Mouse (Mus musculus) midbrain, postnatal 0 days (tissue): ENCODE data around the gene Olfr791. TPM values are rescaled to one million over a fixed set of nuclear protein-coding genes. Genes with fewer than 3 reads are reported as not detected.

ENCODE experiments used
- ATAC-seq: fragments of 200-750 bp; cut with Nextera tagmentation; 2 replicates; pipeline ENCODE4 v1.8.0; 2017; ENCODE audit warnings: moderate number of reproducible peaks, mild to moderate bottlenecking, moderate TSS enrichment, moderate library complexity; ENCODE audit not compliant: low FRiP score
- DNase-seq: peaks from one replicate; pipeline ENCODE4 v3.0.0-alpha.2; 2015; ENCODE audit warnings: low spot score
- H3K27ac ChIP-seq: fragments of 300-500 bp; sonication (generic); 2 replicates; pipeline ENCODE4 v1.5.1; 2014; ENCODE audit warnings: low read depth, mild to moderate bottlenecking, low read length, mixed read lengths
- H3K27me3 ChIP-seq: fragments of 300-500 bp; sonication (generic); 2 replicates; pipeline ENCODE4 v1.6.1; 2014; ENCODE audit warnings: low read length, control low read depth, mixed read lengths; ENCODE audit not compliant: insufficient read depth
- H3K36me3 ChIP-seq: fragments of 300-500 bp; sonication (generic); 2 replicates; pipeline ENCODE4 v1.6.1; 2014; ENCODE audit warnings: low read length, control low read depth, mixed read lengths; ENCODE audit not compliant: insufficient read depth
- H3K4me1 ChIP-seq: fragments of 300-500 bp; sonication (generic); 2 replicates; pipeline ENCODE4 v1.6.1; 2014; ENCODE audit warnings: mild to moderate bottlenecking, control low read depth, antibody characterized with exemption, low read length, mixed read lengths; ENCODE audit not compliant: insufficient read depth
- H3K4me2 ChIP-seq: fragments of 300-500 bp; sonication (generic); 2 replicates; pipeline ENCODE4 v1.6.1; 2014; ENCODE audit warnings: low read depth, mild to moderate bottlenecking, low read length, mixed read lengths; ENCODE audit not compliant: poor library complexity, severe bottlenecking
- H3K4me3 ChIP-seq: fragments of 300-500 bp; sonication (generic); 2 replicates; pipeline ENCODE4 v1.5.1; 2014; ENCODE audit warnings: low read depth, mild to moderate bottlenecking, low read length, moderate library complexity
- H3K9ac ChIP-seq: fragments of 300-500 bp; sonication (generic); replicated peaks from 2 replicates; pipeline ENCODE4 v1.6.1; 2014; ENCODE audit warnings: mild to moderate bottlenecking, low read length, moderate library complexity, mixed read lengths; ENCODE audit not compliant: poor library complexity, severe bottlenecking
- H3K9me3 ChIP-seq: fragments of 300-500 bp; sonication (generic); 2 replicates; pipeline ENCODE4 v1.6.1; 2016; ENCODE audit warnings: low read length, control low read depth
- CTCF ChIP-seq: IDR thresholded peaks from 2 replicates; pipeline ENCODE4 v1.5.1; 2016; ENCODE audit warnings: antibody characterized with exemption, mild to moderate bottlenecking
- WGBS: fragments of 180-500 bp; shearing (Covaris S2); extraction: QIAGEN DNeasy Blood & Tissue Kit; methylation state at CpG from one replicate; pipeline ENCODE4 v1.1.7; 2014; 5-methylcytosine and 5-hydroxymethylcytosine counted together
- polyA plus RNA-seq: library from polyadenylated mRNA; unstranded; fragments of >200 nt; fragmentation: Nextera tagmentation; extraction: Ambion mirVana; gene quantifications from 2 replicates; pipeline ENCODE4 v1.2.1, GENCODE M21; 2015
- total RNA-seq: library from RNA; depleted of rRNA; stranded (reverse); fragments of >200 nt; gene quantifications from 2 replicates; pipeline ENCODE4 v1.2.3, GENCODE M21; 2014; rRNA removed

Gene Olfr791
- total and polyA plus RNA-seq, 2 experiments from 2014 or later = not detected

DNA sequence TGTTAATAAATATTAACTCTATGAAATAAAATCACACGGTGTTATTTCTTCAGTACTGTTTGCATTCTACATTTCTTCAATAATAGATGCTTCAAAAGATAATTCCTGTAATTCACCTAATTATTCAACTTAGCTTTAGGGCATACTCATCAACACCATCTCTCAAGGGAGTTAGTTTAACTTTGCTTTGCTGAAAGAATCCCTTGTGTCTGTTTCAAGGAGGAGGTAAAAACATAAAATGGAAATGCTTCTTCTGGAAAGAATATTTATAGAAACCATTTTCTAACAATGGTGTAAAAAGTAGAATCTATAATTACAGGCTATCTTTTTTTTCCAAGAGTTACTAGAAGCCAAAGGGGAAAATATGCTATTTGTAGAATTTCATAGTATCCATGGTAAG is 17.3 kb downstream of the Olfr791 start, which contains the start of gene Olfr792:
TSS of gene Olfr792 (plus strand) at position 301 of the 400 bp plus-strand sequence.
- H3K4me1 ChIP-seq = no peaks in the 10 kb centered on the region
- 76% methylated on average over 1 of the region's 1 CpGs for WGBS
- no peak within 1 kb of the TSS for H3K4me2 ChIP-seq

DNA sequence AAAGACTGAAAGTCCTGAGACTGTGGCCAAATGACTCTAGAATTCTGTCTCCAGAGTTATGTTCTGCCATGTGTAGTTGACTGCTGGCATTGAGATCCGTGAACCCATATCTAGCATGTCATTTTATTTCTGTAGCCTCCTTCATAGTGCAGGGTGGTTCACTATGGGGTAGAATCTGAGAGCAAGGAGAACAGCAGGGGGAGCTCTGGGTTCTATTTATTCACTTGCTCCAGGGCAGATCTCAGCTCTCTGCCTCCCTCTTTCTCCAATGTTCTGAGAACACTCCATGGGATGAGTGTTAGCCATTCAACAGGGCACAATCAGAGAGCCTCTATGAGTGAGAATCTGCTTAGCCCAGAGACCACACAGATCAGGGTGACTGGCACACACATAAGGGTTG is 27.8 kb downstream of the Olfr791 start:
- no peak overlapping the region for H3K9ac ChIP-seq
- no peak for TF ChIP-seq CTCF
- no peak overlapping the region for H3K4me3 ChIP-seq
- no peaks in the 10 kb centered on the region for H3K27me3 ChIP-seq
- no peaks in the 10 kb centered on the region for H3K4me1 ChIP-seq
- H3K9me3 ChIP-seq = peaks cover 4% of the 10 kb centered on the region; the same call in 1 of the 2 replicates
- WGBS = 52% methylated on average over 1 of the region's 1 CpGs
- peak; percentile 6 for DNase-seq
- H3K36me3 ChIP-seq = no peaks in the 10 kb centered on the region
- H3K27ac ChIP-seq = no peak overlapping the region
- ATAC-seq = no peak
- H3K4me2 ChIP-seq = no peak overlapping the region

More for the DNA sequence above, 17.3 kb downstream of the Olfr791 start, which contains the start of gene Olfr792:
- DNase-seq (no peak), ATAC-seq (no peak)
- Histone ChIP-seq H3K9ac (no peak within 1 kb of the TSS), H3K27me3 (no peaks in the 10 kb centered on the region), H3K9me3 (no peaks in the 10 kb centered on the region), H3K27ac (no peak within 1 kb of the TSS), H3K36me3 (no peaks in the 10 kb centered on the region), H3K4me3 (no peak within 1 kb of the TSS)
- no peak for TF ChIP-seq CTCF

DNA sequence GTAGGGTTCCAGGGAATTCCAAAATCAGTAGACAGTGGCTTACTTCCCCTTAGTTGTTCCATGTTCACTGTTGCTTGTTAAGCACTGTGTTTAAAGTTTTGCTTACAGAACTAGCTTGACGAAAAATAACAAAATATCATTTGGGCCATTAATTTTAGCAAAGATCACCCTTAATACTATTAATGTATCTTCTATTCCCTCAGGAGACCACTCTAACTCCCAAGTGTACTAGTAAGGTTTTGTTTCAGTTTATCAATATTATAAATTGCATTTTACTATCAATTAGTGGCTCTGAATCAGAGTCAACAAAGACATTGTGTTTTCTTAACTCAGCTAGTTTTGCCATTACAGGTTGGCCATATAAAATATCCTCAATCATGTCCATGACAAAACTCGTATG is 45.8 kb downstream of the Olfr791 start, which contains the start of gene Olfr794:
TSS of gene Olfr794 (plus strand) at position 301 of the 400 bp plus-strand sequence.
- no peak within 1 kb of the TSS for H3K27ac ChIP-seq
- no peaks in the 10 kb centered on the region for H3K4me1 ChIP-seq
- H3K9ac ChIP-seq = no peak within 1 kb of the TSS
- no peaks in the 10 kb centered on the region for H3K27me3 ChIP-seq
- no peaks in the 10 kb centered on the region for H3K36me3 ChIP-seq
- H3K4me2 ChIP-seq = no peak within 1 kb of the TSS
- no peak for DNase-seq
- no peak for ATAC-seq
- no peaks in the 10 kb centered on the region for H3K9me3 ChIP-seq
- 79% methylated on average over 2 of the region's 2 CpGs for WGBS
- TF ChIP-seq CTCF = no peak
- no peak within 1 kb of the TSS for H3K4me3 ChIP-seq

DNA sequence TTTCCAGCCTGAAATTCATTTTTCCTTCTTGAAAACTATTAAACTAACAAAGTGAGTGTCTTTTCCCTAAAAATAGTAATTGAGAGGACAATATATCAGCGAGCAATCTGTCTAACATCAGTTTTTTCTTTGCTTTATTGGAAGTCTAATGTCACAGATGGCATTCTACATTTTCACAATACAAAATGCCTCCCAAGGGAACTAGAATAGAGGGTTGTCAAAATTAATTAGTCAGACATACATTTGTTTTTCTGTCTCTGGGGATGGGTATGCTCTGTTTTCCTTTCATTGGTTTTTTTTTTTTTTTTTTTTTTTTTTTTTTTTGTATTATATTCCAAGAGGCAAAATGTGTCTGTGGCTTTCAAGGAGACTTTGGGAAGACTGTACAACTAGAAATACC is 55.5 kb downstream of the Olfr791 start:
- Histone ChIP-seq H3K4me3 (no peak overlapping the region), H3K4me1 (no peaks in the 10 kb centered on the region), H3K36me3 (no peaks in the 10 kb centered on the region), H3K9ac (no peak overlapping the region), H3K9me3 (no peaks in the 10 kb centered on the region), H3K27ac (no peak overlapping the region), H3K4me2 (no peak overlapping the region), H3K27me3 (no peaks in the 10 kb centered on the region)
- no peak for TF ChIP-seq CTCF
- ATAC-seq (no peak), DNase-seq (peak; percentile 58)
- 47% methylated on average over 1 of the region's 1 CpGs for WGBS

Other genes starting within 250 kb of the Olfr791 start
- gene Olfr780, start 203.7 kb upstream of the Olfr791 start, total RNA-seq = not detected in 2 replicates
- not detected in 2 replicates for gene Olfr780, start 203.7 kb upstream of the Olfr791 start, polyA plus RNA-seq
- gene Olfr781, start 192.9 kb upstream of the Olfr791 start, total RNA-seq = not detected in 2 replicates
- gene Olfr781, start 192.9 kb upstream of the Olfr791 start, polyA plus RNA-seq = not detected in 2 replicates
- gene Olfr782, start 172.9 kb upstream of the Olfr791 start, total RNA-seq = not detected in 2 replicates
- not detected in 2 replicates for gene Olfr782, start 172.9 kb upstream of the Olfr791 start, polyA plus RNA-seq
- 0.66 and 0.82 TPM in 2 replicates for gene Olfr784, start 137.7 kb upstream of the Olfr791 start, total RNA-seq
- gene Olfr784, start 137.7 kb upstream of the Olfr791 start, polyA plus RNA-seq = not detected in 2 replicates
- not detected in 2 replicates for gene Olfr785, start 116.4 kb upstream of the Olfr791 start, total RNA-seq
- gene Olfr785, start 116.4 kb upstream of the Olfr791 start, polyA plus RNA-seq = not detected in 2 replicates
- gene Olfr786, start 94.5 kb upstream of the Olfr791 start, total RNA-seq = not detected in 2 replicates
- gene Olfr786, start 94.5 kb upstream of the Olfr791 start, polyA plus RNA-seq = not detected in 2 replicates
- gene Olfr787, start 59.9 kb upstream of the Olfr791 start, total RNA-seq = not detected in 2 replicates
- gene Olfr787, start 59.9 kb upstream of the Olfr791 start, polyA plus RNA-seq = not detected in 2 replicates
- not detected in 2 replicates for gene Olfr788, start 50.8 kb upstream of the Olfr791 start, total RNA-seq
- not detected in 2 replicates for gene Olfr788, start 50.8 kb upstream of the Olfr791 start, polyA plus RNA-seq
- gene Olfr789, start 37.0 kb upstream of the Olfr791 start, total RNA-seq = not detected in 2 replicates
- gene Olfr789, start 37.0 kb upstream of the Olfr791 start, polyA plus RNA-seq = not detected in 2 replicates
- gene Olfr790, start 23.3 kb upstream of the Olfr791 start, total RNA-seq = not detected in 2 replicates
- not detected in 2 replicates for gene Olfr790, start 23.3 kb upstream of the Olfr791 start, polyA plus RNA-seq
- gene Olfr792, start 17.4 kb downstream of the Olfr791 start, total RNA-seq = not detected in 2 replicates
- not detected in 2 replicates for gene Olfr792, start 17.4 kb downstream of the Olfr791 start, polyA plus RNA-seq
- not detected in 2 replicates for gene Olfr794, start 45.9 kb downstream of the Olfr791 start, total RNA-seq
- gene Olfr794, start 45.9 kb downstream of the Olfr791 start, polyA plus RNA-seq = not detected in 2 replicates
- not detected in 2 replicates for gene Olfr796, start 90.8 kb downstream of the Olfr791 start, total RNA-seq
- not detected in 2 replicates for gene Olfr796, start 90.8 kb downstream of the Olfr791 start, polyA plus RNA-seq
- not detected in 2 replicates for gene Olfr798, start 106.1 kb downstream of the Olfr791 start, total RNA-seq
- gene Olfr798, start 106.1 kb downstream of the Olfr791 start, polyA plus RNA-seq = not detected in 2 replicates
- gene Olfr799, start 115.7 kb downstream of the Olfr791 start, total RNA-seq = not detected in 2 replicates
- gene Olfr799, start 115.7 kb downstream of the Olfr791 start, polyA plus RNA-seq = not detected in 2 replicates
- gene Olfr800, start 135.9 kb downstream of the Olfr791 start, total RNA-seq = not detected in 2 replicates
- not detected in 2 replicates for gene Olfr800, start 135.9 kb downstream of the Olfr791 start, polyA plus RNA-seq
- not detected in 2 replicates for gene Olfr801, start 152.1 kb downstream of the Olfr791 start, total RNA-seq
- gene Olfr801, start 152.1 kb downstream of the Olfr791 start, polyA plus RNA-seq = not detected in 2 replicates
- gene Olfr802, start 166.4 kb downstream of the Olfr791 start, total RNA-seq = not detected in 2 replicates
- gene Olfr802, start 166.4 kb downstream of the Olfr791 start, polyA plus RNA-seq = 0.04 and 0.11 TPM in 2 replicates
- not detected in 2 replicates for gene Olfr803, start 172.5 kb downstream of the Olfr791 start, total RNA-seq
- not detected in 2 replicates for gene Olfr803, start 172.5 kb downstream of the Olfr791 start, polyA plus RNA-seq
- gene Olfr804, start 181.4 kb downstream of the Olfr791 start, total RNA-seq = not detected in 2 replicates
- gene Olfr804, start 181.4 kb downstream of the Olfr791 start, polyA plus RNA-seq = not detected in 2 replicates
- gene Olfr805, start 207.6 kb downstream of the Olfr791 start, total RNA-seq = not detected in 2 replicates
- not detected in 2 replicates for gene Olfr805, start 207.6 kb downstream of the Olfr791 start, polyA plus RNA-seq
- gene Olfr806, start 220.1 kb downstream of the Olfr791 start, total RNA-seq = not detected in 2 replicates
- not detected in 2 replicates for gene Olfr806, start 220.1 kb downstream of the Olfr791 start, polyA plus RNA-seq
- not detected in 2 replicates for gene Olfr807, start 236.0 kb downstream of the Olfr791 start, total RNA-seq
- not detected in 2 replicates for gene Olfr807, start 236.0 kb downstream of the Olfr791 start, polyA plus RNA-seq
- not detected in 2 replicates for gene Olfr808, start 243.7 kb downstream of the Olfr791 start, total RNA-seq
- not detected in 2 replicates for gene Olfr808, start 243.7 kb downstream of the Olfr791 start, polyA plus RNA-seq